Mouse (Mus musculus) testis, adult 2 months (tissue): ENCODE results near the gene Gapdh.

Source experiments
- CTCF ChIP-seq: fragments of 200-500 bp; IDR thresholded peaks from 2 replicates; pipeline ENCODE4 v1.5.1; 2012; ENCODE audit warnings: low read depth, mild to moderate bottlenecking, inconsistent platforms, low read length, moderate library complexity; ENCODE audit not compliant: control insufficient read depth, insufficient read depth, insufficient replicate concordance
- POLR2A ChIP-seq: fragments of 200-500 bp; IDR thresholded peaks from 2 replicates; pipeline ENCODE4 v1.6.1; 2012; ENCODE audit warnings: low read depth, mild to moderate bottlenecking, inconsistent platforms, low read length, moderate library complexity; ENCODE audit not compliant: control insufficient read depth

- TF ChIP-seq POLR2A (no peak), CTCF (no peak)
These were observed 46.9 kb upstream of the Gapdh start for GRCm38 (mm10) chr6:125213129-125213528.
